Mouse (Mus musculus) frontal cortex, postnatal 10 days (tissue): Measurements from ENCODE around the gene Adprhl1.

ENCODE experiments used
- DNase-seq, 2 experiments: peaks; one replicate each; pipeline ENCODE4 v3.0.0; 2022; ENCODE audit warnings: low spot score in 2 of 2, mixed read lengths in 1 of 2

The Adprhl1 gene

DNA sequence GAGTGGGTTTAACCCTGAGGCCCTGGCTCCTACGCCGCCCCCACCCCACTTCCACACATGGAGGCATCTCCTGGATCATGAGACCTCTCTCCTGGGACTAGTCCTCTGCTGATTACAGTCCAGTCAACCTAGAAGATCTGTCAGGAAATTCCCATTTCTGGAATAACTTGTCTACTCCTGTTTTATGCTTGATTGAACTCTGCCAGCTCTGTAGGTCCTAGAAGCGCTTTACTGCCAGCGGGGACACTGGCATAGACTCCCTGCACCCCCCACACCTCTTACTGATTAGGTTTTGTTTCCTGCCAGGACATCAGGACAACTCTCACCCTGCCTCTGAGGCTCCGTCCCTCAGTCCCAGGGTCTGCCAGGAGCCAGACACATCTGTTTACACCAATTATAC is 56.5 kb downstream of the Adprhl1 start:
- no peak for DNase-seq

- DNase-seq: no peak
These were observed 59.1 kb downstream of the Adprhl1 start for GRCm38 (mm10) chr8:13194818-13195217.

GRCm38 (mm10) chr8:13190235-13190634 is 63.7 kb downstream of the Adprhl1 start:
- DNase-seq: no peak

GRCm38 (mm10) chr8:13188857-13189256 is 65.1 kb downstream of the Adprhl1 start:
- DNase-seq: no peak

DNA sequence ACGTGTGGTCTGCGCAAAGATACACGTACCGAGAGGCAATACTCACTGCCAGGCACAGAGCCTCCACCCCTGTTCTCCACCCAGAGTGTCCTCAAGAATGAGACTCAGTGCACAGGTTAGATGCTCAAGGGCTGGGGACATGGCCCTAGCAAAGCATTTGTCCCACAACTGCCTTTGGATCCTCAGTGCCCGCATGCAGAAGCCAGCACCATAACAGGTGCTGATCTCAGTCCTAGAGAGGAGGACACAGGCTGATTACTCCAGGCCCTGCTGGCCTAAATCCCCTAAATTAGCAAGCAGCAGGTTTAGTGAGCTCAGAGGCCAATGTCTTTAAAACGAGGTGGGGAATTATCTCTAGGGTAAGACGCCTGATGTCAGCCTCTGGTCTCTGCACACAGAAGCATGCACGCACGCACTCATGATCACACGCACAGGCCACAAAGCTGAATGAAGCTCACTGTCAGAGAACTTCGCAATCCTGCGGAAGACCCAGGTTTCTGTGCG is 65.9 kb downstream of the Adprhl1 start:
- DNase-seq: no peak

DNA sequence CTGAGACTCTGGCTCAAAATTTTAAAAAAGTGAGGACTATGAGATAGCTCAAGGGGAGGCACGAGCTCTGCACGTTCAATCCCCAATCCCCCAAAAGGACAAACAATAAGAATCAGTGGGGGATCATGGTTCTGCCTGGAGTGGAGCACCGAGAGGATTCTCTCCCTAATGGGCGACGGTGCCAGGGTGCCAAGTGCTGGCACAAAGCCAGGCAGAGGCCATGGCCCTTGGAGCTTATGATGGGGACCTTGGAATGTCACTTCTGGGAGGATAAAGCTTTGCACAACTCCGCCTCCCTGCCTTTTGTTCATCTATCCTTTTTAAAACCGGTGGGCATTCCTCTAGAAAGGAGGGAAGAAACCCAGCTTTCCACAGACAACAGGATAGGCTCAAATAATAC is 66.3 kb downstream of the Adprhl1 start:
- DNase-seq: no peak

DNA sequence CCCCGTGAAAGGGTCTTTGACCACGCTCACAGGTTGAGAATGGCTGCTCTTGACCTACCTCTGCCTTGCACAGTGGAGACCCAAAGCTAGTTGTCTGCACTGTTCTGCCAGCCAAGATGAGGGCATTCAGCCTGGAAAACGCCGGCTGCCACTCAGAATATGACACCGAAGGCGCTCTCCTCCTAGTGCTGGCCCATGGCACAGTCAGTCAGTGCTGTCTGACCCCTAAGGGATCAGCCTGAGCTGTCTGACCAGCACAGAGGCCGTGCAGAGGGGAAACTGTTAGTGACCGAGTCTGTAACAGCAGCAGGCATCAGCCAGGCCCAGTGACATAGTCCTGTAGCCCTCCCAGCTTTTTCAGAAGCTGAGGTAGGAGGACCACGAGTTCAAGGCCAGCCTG is 66.7 kb downstream of the Adprhl1 start:
- DNase-seq: no peak

DNA sequence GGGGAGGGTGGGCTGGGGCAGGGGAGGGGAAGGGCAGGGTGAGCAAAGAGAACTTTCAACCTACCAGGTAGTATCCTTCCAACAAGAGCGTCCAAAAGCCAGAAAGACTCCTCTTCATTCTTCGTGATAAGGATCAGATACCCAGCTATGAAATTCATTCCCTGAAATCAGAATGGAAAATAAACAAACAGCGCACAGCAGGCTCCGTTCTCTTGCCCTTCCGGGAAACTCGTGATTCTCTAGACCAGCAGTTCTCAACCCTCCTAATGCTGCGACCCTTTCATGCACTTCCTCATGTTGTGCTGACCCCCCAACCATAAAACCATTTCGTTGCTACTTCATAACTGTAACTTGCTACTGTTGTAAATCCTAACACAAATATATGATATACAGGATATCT is 67.1 kb downstream of the Adprhl1 start:
- DNase-seq: no peak

DNA sequence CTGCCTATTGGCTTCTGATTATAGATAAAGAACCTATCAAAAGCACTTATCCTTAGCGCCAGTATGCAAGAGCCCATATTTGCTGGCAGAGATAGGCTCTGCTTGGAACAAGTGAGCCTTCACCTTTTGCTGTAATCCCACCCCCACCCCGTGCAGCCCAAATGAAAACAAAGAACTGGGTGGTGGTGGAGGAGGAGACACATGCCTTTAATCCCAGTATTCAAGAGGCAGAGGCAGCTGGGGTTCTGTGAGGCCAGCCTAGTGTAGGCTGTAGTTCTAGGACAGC is 72.3 kb downstream of the Adprhl1 start:
- no peak for DNase-seq

- no peak for DNase-seq
These were observed 72.9 kb downstream of the Adprhl1 start for GRCm38 (mm10) chr8:13180911-13181690.

- no peak for DNase-seq
These were observed 73.6 kb downstream of the Adprhl1 start for GRCm38 (mm10) chr8:13180408-13180807.

- DNase-seq: no peak
These were observed 74.0 kb downstream of the Adprhl1 start for GRCm38 (mm10) chr8:13179948-13180347.

DNA sequence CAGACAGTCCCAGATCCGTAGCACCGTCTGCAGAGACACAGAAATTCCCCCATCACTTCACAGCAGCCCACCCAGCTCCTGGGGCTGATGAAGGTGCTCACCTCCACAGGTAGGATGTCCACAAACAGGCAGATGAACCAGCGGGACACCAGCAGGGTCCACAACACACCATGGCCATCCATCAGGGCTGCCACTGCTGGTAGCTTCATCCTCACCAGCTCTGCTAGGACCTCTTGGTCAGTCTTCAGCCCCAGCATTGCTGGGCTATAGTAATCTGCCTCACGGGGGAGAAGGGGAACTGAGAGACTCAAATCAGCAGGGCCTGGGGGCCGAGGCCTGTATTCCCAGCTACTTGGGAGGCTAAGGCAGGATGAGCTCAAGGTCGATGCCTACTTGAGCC is 74.5 kb downstream of the Adprhl1 start:
- no peak for DNase-seq

DNA sequence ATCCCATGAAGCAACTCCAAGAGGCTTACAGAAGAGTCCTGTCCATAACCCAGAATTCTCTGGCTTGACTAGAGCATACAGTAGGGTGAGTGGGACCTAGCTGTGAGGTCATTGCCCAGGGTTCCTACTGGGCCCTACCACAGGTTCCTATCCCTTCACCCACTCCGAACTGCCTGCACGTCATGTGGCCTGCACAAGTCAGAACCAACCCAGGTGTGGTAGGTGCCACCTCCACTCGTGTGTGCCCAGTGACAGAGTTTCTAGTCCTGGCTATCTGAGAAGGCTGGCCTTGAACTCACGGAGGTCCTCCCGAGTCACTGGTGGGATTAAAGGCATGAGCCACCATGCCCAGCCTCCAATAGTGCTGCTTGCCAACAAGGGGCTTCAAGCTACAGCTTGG is 75.8 kb downstream of the Adprhl1 start:
- no peak for DNase-seq

DNA sequence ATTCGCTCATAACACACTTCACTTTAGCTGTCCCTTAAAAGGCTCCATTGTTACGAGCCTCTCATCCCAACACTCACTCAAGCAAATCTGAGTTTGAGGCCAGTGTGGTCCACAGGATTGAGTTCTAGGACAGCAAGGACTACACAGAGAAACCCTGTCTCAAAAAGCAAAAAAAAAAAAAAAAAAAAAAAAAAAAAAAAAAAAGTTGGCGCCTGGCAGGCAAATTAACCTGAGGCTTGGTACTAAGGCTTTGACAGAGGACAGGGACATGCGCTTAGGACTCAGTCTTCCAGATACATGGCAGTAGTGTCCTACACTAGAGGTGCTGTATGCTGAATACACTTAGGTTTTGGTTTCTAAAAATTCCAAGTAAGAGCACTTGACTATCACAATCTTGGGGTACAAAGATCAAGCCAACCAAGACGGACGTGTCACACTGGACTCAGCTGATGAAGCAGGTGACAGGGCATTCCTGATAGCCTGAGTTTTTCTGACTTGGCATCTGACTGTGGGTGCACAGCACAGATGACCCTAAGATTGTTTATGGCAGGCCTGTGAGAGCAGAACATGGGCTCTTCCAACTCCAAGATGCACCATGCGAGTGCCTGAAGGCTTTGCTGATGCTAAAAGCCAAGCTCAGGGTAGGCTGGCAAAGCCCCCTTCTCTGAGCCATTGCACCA is 76.6 kb downstream of the Adprhl1 start:
- no peak for DNase-seq

DNA sequence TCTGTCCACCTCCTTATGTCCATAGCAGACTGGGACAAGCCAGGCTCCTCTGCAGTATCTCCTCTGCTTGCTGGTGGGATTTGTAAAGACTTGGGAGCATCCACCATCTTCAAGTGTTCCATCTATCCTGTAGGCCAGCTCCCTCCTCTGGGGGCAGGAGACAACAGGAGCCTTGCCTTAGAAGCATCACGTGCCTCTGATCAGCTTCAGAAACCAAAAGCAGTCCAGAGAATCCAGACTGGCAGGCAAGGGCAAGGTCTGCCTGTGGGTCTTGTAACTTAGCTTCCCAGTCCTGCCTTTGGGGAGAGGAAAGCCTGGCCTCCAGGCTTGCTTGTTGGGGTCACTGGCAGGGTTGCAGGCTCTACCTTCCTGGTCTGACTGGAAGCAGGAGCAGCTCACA is 78.3 kb downstream of the Adprhl1 start:
- DNase-seq: no peak

GRCm38 (mm10) chr8:13174811-13175210 is 79.2 kb downstream of the Adprhl1 start:
- DNase-seq: no peak

DNA sequence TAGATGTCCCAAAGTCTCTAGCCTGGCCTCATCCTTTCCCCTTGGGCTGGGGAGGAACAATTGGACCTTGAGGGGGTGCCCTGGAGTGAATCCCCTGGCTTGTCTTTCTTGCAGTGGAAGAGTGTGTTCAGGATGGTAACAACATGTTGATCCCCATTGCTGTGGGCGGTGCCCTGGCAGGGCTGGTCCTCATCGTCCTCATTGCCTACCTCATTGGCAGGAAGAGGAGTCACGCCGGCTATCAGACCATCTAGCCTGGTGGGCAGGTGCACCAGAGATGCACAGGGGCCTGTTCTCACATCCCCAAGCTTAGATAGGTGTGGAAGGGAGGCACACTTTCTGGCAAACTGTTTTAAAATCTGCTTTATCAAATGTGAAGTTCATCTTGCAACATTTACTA is 79.7 kb downstream of the Adprhl1 start:
- no peak for DNase-seq
